Mouse (Mus musculus) megakaryocyte, adult 5-6 weeks (primary cell): ENCODE results near the gene Id1. TPM values are rescaled to one million over a fixed set of nuclear protein-coding genes. Genes with fewer than 3 reads are reported as not detected.

Experiments used
- ATAC-seq: 2 replicates; pipeline ENCODE4 v1.8.0; 2016; ENCODE audit warnings: mild to moderate bottlenecking, inconsistent platforms; ENCODE audit not compliant: poor library complexity, severe bottlenecking
- total RNA-seq, 2 experiments: library from RNA; stranded (forward) in 1 of 2; stranded (reverse) in 1 of 2; fragments of 153-499, 151-499 nt in 1 of 2; fragments of 221-1000, 200-1000 nt in 1 of 2; gene quantifications; 2 replicates each; pipeline versions ENCODE4 v1.2.3 to v1.2.4; 2015 to 2017

Gene Id1
- total RNA-seq, 2 experiments from 2014 or later, result 35.0 to 48.3 TPM

DNA sequence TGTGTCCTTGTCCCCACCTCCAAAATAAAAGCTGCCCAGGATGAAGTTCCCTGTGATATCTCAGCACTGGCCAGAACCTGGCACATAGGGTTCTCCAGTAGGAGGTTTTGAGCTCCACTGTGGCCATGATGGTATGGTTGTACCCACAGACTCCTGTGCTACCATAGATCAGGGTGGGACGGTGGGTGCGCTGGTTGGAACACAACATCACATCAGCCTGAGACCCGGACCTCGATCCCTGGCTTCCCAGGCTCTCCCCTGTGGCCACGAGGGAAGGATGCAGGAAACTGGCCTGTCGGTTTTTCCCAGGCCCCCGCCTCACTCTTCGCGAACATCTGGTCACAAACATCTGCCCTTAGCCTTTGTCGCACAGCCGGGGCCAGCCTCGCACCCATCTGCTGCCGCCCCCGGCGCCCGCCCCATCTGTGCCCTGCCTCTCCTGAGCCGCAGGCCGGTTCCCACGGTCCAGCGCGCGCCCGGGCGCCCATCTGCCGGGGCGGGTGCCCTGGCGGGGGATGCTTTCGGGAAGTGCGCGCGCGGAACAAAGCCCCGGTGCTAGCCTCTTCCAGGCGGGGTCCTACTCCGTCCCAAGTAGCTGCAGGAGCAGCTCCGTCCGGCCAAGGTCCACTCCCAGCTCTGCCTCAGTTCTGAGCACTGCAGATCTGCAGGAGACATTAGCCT is 12.3 kb upstream of the Id1 start:
- ATAC-seq, result peak; percentile 70

DNA sequence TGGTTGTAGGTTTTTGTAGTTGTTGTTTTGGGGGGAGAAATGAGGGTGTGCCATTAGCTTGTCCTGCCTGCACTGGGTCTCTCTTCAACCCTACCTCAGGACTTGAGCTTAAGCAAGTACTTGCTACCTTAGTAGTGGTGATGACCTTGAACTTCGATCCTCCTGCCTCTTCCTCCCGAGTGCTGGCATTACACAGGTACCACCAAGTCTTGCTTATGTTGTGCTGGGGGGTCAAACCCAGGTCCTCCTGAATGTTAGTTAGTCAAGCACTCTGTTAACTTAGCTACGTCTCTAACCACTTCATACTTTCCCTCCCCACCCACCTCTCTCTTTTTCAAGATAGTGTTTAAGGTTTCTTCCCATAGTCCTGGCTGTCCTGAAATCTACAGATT is 11.7 kb upstream of the Id1 start:
- no peak for ATAC-seq

DNA sequence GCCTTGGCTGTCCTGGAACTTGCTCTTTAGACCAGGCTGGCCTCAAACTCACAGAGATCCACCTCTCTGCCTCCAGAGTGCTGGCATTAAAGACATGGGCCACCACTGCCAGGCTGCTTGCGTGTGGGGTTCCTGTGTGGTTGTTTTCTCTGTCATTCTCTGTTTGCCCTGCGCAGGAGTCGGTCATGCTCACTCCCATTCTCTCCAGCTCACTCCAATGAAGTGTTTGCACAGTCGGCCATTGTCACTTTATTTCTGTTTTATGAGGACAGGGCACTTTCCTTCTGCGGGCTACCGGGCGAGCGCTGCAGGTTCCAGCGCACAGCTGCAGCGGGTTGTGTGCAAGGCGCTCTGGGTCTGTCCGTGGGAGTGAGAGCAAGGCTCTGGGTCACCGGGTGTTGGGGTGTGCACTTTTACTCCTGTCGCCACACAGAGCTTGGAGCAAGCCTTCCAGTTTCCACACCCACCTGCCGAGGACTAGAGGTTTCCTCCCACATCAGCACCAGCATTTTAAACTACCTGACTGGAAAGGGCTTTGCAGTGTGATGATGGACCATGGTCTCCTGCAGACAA is 10.8 kb upstream of the Id1 start:
- ATAC-seq, result no peak

DNA sequence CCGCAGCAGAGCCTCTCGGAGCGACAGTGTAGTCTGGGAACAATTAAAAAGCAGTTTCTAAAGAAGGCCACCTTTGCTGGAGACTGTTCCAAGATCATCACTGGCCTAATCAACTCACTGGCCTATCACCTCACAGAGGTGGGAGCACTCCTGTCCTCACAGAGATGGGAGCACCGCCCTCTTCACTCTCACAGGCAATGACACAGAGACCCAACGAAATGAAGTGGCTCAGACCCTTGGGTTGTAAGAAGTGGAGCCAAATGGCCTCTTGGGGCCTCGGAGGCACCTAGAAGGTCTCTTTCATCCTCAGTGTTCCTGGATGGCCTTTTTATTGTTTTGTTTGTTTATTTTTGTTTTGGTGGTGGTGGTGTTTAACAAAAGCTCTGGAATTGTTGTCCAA is 9.8 kb upstream of the Id1 start:
- no peak for ATAC-seq

DNA sequence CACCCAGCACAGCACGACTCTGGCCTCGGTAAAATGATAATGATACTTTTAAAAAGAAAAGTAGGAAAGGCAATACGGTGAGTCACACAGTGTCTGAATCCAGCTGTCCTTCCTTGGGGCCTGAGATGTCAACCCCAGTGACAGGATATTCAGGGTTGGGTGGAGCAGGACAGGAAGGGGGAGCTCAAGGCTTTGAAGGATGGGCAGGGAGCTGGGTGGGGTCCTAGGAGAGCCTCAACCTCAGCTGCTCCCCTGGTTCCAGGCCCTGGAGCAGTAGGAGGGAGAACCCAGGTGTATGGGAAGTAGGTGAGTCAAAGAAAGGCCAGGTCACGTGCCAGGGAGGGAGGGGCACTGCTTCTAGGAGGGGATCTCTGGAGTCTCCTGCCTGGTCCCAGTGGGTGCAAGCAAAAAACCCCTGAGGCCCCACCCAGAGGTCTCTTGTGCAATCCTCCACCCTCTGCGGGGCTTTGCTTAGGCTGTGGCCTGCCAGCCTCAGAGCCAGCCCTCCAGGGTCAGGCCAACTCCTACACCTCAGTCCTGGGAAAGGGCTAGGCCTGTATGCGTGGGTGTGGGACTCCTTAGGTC is 9.2 kb upstream of the Id1 start:
- peak; percentile 53 for ATAC-seq

DNA sequence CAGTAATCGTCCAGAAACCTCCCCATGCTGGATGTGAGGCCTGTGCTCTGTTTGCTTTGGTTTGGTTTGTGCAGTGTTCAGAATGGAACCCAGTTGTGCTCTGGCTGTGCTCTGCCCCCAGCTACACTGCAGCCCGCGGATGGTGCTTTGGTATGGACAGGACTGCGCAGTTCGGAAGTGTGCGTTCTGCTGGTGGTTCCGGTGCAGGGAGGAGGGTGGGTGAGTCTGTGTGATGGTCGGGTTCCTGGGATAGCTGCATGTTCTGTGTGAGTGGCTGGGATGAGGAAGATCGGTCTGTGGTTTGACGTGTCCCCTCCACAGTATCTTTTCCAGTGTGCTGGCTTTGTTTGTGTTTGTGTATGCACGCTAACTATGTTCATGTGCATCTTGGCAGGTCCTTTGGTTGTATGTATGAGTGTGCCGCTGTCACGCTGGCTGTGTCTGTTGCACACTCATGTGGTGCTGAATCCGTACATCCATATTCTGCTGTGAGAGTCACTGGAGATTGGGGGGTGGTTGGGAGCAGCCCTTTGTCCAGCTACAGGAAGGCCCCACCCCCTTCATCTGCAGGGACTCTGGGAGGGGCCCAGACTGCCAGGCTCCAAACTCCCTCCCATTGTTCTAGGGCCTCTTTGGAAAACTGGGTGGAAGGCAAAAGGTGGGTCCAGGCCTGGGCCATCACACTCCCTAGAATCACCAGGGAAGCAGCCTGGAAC is 8.1 kb upstream of the Id1 start:
- no peak for ATAC-seq

DNA sequence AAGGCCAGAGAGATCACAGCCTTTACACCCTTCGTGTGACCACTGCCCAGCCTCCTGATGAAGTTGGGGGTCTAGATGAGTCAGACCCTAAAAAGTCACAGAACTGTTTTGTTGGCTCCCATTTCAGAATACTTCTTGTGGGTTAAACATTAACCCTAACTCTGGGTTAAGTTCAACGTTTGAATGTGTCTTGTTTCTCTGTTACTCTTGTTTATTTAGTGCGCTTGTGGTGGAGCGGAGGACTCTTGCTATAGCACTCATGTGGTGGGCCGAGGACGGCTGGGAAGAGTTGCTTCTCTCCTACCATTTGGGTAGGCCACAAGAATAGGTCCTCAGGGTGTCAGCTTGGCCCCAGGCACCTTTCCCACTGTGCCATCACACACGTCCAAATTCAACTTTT is 7.5 kb upstream of the Id1 start:
- no peak for ATAC-seq

DNA sequence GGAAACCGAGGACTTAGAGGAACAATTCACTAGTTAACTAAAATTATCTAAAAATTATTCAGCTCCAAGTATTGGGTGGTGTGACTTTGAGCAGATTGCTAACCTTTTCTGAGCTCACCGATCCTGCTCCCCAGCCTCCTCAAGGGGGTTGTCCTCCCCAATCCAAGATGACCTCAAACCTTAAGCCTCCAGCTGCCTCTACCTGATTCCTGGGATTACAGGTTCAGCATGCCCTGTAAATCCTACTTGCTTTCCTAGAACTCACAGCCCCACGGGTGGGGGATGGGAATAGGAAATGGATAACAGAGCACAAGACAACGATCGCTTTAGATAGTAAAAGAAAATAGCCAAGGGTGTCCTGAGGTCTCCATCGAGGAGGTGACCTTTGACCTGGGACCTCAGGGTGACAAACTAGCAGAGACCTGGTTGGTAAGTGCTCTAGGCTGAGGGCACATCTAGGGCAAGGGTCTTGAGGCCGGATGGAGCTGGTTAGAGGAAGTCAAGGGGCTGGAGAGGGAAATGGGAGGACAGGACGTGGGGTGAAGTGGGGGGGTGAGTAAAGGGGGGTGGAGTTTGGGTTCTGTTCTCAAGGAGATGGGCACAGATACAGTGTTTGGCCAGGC is 6.9 kb upstream of the Id1 start:
- no peak for ATAC-seq

DNA sequence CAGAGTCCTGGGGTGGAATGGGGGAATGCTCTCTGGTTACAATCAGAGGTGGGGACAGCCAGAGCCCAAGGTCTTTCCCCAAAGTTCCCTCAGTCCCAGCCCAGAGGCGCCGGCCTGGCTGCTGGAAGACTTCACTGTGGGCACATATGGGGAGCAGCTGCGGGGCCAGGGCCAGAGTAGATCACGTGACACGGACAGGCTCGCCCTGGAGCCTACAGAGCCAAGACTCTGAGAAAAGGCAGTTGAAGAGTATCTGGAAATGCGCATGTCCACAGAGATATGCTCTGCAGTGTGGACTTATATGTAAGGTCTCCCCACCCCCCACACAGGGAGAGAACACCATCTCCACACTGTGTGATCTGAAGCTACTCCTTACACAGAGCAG is 6.4 kb upstream of the Id1 start:
- ATAC-seq, result no peak

DNA sequence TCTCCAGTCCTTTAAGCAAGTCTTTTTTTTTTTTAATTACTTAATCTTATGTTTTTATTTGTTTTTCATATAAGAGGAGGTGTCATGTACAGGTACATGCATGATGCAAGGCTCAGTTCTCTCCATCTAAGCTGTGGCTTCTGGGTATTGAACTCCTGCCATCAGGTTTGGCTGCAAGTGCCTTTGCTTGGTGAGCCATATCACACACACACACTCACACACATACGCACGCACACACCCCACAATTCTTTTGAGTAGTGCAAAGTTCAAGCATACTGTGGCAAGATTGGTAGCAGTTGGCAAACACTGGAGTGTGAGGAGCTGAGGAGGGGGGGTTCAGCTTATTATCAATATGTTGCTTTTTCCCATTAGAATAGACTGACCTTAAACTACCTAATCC is 2.9 kb upstream of the Id1 start:
- no peak for ATAC-seq

DNA sequence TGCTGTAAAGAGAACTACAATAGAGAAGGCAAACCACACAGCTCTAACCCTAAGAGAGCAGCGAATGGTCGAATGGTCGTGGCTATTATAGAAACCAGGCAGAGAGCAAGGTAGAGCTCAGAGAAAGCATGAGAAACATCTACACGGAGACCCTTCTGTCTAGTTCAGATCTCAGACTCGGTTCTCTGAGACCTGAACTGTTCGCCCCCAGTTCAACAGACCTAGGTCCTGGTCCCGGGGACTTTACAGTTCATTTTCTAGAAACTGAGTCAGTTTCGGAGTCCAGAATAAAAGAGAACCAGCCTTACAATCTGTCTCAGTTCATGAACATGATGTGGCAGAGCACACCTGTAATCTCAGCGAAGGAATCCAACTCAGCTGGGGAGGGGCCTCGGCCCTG is 1.6 kb upstream of the Id1 start:
- no peak for ATAC-seq

DNA sequence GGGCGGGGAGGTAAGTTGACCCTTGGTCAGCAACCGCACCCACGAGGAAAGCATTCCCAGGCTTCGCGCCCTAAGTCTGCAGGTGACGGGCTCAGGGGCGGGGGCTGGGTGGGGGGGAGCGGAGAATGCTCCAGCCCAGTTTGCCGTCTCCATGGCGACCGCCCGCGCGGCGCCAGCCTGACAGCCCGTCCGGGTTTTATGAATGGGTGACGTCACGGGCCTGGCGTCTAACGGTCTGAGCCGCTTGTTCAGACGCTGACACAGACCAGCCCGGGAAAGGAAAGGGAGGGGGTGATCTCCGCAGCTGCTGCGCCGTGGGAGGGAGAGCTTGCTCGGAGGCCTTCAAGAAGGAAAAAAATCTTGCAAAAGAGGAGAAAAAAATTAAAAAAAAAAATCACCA is 1.1 kb upstream of the Id1 start:
- peak; percentile 30 for ATAC-seq

DNA sequence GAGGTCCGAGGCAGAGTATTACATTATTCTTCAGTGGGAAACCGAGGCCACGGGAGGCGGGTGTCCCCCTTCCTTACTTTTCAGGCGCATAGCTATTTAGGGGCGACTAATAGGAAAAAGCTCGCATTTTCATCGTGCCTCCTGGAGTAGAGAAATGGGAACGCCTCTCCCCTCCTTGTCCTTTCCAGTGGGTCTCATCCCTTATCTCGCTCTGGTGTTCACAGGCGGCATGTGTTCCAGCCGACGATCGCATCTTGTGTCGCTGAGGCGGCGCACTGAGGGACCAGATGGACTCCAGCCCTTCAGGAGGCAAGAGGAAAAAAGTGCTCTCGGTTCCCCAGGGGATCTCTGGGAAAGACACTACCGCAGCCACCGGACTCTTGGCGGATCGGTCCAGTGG is 697 bp downstream of the Id1 start:
- ATAC-seq, result no peak

DNA sequence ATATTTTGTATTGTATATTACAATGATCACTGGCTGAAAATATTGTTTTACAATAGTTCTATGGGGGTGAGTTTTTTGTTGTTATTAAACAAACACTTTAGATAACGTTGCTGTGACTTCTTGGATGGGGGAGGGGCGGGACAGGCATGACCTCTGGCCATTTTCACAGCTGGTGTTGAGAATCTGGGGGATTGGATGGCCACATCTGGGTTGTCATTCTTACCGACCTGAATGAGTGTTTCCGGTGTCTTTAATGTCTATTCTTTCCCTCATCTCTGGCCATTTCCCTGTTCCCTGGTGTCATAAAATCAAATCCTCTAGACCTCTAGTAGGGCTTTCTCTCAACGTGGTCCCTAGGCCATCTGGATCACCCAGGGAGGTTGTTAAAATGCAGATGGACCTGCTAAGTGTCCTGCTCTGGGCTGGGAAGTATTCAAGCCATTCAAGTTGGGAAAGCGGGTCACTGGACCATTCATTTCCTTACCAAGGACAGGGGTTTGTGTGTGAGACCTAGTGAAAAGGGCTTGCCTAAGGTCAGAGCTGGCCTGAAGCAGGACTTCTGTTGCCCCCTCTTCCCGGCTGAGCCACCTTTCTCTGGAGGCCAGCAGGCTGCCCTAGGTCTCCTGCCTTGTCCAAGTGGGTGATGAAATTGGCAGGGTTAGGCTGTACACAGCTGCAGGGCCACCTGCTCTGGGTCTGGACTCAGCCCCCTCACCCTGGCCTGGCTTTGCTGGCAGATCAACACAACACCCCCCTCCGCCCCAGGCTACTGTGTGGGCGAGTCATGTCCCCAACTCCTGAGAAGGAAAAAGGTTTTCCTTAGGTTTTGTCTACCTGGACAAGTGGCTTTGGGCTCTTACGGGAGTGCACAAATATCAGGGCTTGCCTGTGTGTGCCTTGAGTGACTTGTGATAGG is 1.5 kb downstream of the Id1 start:
- no peak for ATAC-seq

DNA sequence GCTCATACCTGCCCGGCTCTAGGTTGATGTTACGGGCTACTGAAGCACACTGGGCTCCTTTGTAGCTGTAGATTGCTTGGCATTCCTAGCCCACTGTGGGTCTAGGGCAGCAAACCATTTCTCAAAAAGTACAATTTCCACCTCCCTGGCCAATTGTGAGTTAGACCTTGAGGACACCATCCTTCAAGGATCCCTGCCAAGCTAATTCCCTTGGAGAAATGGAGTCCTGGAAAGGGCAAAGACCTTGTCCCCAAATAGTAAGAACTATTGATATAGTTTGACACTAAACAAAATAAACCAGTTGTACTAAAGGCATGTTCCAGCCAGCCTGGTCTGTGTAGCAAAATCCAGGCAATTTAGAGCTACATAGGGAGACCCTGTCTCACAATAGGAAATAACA is 2.3 kb downstream of the Id1 start:
- ATAC-seq, result no peak

DNA sequence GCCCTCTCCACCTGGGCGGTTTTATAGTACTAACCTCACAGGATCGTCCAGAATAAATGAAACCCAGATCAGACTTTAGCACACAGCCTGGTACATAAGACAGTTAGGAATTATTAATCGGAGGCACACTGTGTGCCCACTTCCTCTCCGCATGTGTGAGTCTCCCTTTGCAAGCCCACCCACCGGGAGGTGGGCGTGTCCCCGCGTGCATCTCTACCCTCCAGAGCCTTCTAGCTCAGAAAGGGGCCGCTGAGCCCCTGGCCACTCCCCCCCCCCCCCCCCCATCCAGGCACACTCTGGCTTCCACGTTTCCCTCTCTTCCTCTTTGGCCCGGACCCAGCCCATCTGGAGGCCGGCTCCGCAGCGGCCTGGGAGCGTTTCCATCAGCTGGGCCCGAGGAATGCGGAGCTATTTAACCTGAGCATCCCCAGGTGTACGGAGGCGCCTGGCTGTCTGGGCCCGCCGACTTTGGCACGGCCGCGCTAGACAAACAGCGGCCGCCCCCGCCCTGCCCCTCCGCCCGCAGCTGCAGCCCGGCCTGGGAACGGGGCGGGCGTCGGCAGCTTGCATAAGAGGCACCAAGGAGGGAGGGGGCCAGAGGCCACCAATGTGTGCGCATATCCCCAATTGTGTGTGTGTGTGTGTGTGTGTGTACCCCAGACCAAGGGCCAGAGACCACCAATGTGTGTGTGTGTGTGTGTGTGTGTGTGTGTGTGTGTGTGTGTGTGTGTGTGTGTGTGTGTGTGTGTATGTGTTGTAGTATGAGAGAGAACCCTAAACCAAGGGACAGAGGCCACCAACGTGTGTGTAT is 3.2 kb downstream of the Id1 start:
- ATAC-seq, result peak; percentile 19; the same call in 1 of the 2 replicates

DNA sequence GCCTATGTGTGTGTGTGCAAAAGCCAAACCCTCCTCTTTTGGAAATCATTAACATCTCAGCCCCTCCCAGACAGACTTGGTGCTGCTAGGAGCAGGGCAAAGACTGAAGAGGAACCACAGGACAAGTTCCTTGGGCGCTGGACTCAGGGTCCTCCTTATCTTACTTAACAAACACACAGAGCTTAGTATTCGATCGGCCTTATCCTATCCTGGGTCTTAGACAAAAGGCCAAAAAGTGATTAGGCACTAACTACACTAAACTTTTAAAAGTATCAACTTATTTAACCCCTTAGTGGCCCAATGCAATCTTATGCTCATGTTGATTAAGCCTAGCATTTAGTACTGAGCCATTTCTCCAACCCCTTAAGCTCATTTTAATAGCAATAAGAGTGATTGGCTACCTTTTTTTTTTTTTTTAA is 3.8 kb downstream of the Id1 start:
- 0 out of 2 replicates have a peak, but pooled peaks have one; percentile 4 for ATAC-seq

DNA sequence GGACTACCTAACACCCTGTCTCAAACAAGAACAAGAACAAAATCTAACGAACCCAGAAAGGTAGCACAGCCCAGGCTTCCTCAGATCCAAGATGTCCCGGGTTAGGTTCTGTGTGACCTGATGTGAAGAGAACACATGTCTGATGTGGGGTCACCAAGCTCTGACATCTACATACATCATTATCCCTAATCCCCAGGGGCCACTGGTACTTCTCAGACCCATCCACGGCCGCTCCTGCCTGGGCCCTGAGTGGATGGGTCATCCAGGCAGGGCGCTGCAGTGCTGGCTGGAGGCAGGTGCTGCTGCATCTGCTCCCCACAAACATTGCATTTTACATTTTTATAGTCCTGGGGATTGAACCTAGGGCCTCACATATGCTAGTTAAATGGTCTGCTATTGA is 4.4 kb downstream of the Id1 start:
- no peak for ATAC-seq

DNA sequence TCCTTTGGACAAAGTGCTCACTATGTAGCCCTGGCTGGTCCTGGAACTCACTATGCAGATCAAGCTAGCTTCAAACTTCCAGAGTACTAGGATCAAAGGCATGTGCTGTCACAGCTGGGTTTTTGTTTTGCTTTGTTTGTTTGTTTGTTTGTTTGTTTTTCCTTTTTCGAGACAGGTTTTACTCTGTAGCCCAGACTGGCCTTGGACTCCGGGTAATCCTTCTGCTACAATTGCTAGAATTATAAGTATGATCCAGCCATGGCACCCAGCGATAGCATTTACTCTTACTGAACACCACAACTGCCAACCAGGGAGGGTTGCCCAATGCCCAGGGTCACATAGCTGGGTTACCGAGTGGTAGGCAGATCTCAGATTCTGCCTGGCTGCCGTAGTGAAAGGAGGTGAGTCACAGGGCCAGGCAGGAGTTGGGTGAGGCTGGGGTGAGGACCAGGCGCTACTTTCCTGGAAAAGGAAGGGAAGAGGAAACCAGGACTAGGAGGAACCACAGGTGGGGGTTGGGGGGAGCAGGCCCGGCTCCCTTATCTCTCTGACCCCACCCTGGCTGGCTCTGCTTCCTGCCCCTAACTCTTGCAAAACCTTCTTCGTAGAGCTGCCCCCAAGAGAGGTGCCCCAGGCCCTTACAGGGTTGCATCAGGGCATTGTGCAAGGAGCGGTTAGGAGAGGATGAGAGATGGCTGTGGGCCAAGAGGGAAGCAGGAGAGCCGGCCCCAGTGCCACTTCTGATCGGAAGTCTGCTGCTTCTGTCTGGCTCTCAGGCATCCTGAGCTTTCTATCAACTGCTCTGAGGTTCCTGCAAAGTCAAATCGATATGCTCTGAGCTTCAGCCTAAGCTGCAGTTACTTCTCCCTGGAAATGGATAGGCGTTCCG is 5.3 kb downstream of the Id1 start:
- peak; percentile 65 for ATAC-seq
